Mouse (Mus musculus): ENCODE results near the gene Fli1.
A peak's percentile ranks its signal among the peaks of the same experiment; 100 is the strongest.

DNA sequence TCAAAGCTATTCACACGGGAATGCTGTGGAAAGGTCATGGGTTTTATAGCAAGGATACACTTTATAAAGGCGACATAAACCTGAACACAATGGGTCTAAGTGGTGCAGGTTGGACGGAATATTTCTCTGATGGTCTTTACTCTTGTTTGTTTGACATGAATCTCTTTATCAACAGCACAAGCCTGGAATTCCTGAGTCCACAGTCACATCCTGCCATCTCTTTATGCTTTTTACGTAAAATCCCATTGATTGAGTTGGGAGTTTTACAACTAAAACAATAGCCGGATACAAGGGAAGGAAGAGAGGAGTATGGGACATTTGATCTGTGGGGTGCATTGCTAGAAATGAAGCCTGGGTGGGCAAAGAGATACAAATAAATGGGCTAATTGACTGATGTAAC, 16.9 kb downstream of the Fli1 start:
- TF ChIP-seq CTCF (IDR thresholded peaks at IDR 0.05; ENCODE audit: low read depth), result no peak
- 0 out of 2 replicates have a peak, but pooled peaks have one; percentile 43 for TF ChIP-seq EP300 (IDR thresholded peaks at IDR 0.05; ENCODE audit: low read depth)
